ENCODE assay signal across 12 mouse cellular contexts in genomic region chr10:80089146-80089545, GRCm38 (mm10). TPM values are rescaled to one million over a fixed set of nuclear protein-coding genes. Genes with fewer than 3 reads are reported as not detected.
DNase-seq lines count a peak whose midpoint lies in the region; ATAC-seq lines count a peak whose summit lies in the region.
"Had no signal": no experiment of that assay in that cellular context is flagged by ENCODE, and none has a peak within 500 bp of the region (broad histone marks: within the 10 kb centered on the region; RNA-seq: fewer than 3 reads in every experiment).

No protein-coding gene starts in this region.

- no peak overlapping the region for H3K4me2 ChIP-seq in heart, embryonic 12.5 days
- no peak overlapping the region for H3K4me2 ChIP-seq in neural tube, embryonic 12.5 days (replicated peaks)

- intact Hi-C loops in heart, postnatal 36 days (cut with DNase I), result no loop called here
- intact Hi-C loops in left cerebral cortex, postnatal 14 days (cut with DNase I), result no loop called here

- no peak for DNase-seq in heart, postnatal 36 days
- no peak for DNase-seq in neural tube, embryonic 10.5 days (ENCODE audit: extremely low spot score, low spot score)
- DNase-seq in kidney, postnatal 36 days, result peak; percentile 73 to 78
- DNase-seq in left cerebral cortex, postnatal 14 days (ENCODE audit: low spot score in 2 of 2), result no peak
- no peak for DNase-seq in adrenal gland, postnatal 36 days
- DNase-seq: adrenal gland, postnatal 10 days; cerebellum, adult 8-10 months; heart, adult 2 months; thymus, adult 2 months had no signal

- H3K4me3 ChIP-seq in heart, embryonic 12.5 days, result no peak overlapping the region
- no peak overlapping the region for H3K4me3 ChIP-seq in neural tube, embryonic 12.5 days
- H3K4me3 ChIP-seq: heart, adult 2 months had no signal

- no peak for ATAC-seq in heart, embryonic 12.5 days (ENCODE audit: insufficient number of reproducible peaks, low FRiP score)
- no peak for ATAC-seq in neural tube, embryonic 12.5 days (ENCODE audit: low FRiP score, low read depth)
- ATAC-seq in frontal cortex, adult (ENCODE audit: low TSS enrichment), result no peak

- no peaks in the 10 kb centered on the region for H3K27me3 ChIP-seq in heart, embryonic 12.5 days (replicated peaks)
- no peaks in the 10 kb centered on the region for H3K27me3 ChIP-seq in neural tube, embryonic 12.5 days (replicated peaks)

- H3K27ac ChIP-seq in heart, embryonic 12.5 days (ENCODE audit: poor library complexity, severe bottlenecking), result no peak overlapping the region
- H3K27ac ChIP-seq in neural tube, embryonic 12.5 days, result no peak overlapping the region
- H3K27ac ChIP-seq: heart, adult 2 months had no signal

- 0 out of 2 replicates have a peak overlapping the region, but pooled peaks have one; percentile 16 for H3K9ac ChIP-seq in heart, embryonic 12.5 days
- H3K9ac ChIP-seq in neural tube, embryonic 12.5 days, result 0 out of 2 replicates have a peak overlapping the region, but pooled peaks have one; percentile 5

- peaks cover 51% of the 10 kb centered on the region for H3K4me1 ChIP-seq in heart, embryonic 12.5 days (replicated peaks)
- H3K4me1 ChIP-seq in neural tube, embryonic 12.5 days, result no peaks in the 10 kb centered on the region

- no peaks in the 10 kb centered on the region for H3K9me3 ChIP-seq in heart, embryonic 12.5 days (replicated peaks)
- H3K9me3 ChIP-seq in neural tube, embryonic 12.5 days, result no peaks in the 10 kb centered on the region

- peaks cover 10% of the 10 kb centered on the region for H3K36me3 ChIP-seq in heart, embryonic 12.5 days
- H3K36me3 ChIP-seq in neural tube, embryonic 12.5 days, result peaks cover 4% of the 10 kb centered on the region; the same call in 1 of the 2 replicates

- 38% methylated on average over 4 of the region's 4 CpGs for WGBS in heart, embryonic 12.5 days
- WGBS in neural tube, embryonic 12.5 days, result 62% methylated on average over 4 of the region's 4 CpGs

RNA-seq across cellular contexts. Expression of gene Sbno2, which starts 16.2 kb away (rescaled TPM):
- polyA plus RNA-seq in heart, embryonic 12.5 days (2016; fragmentation: Nextera tagmentation; extraction: Ambion mirVana), result 13.0 and 14.6 TPM in 2 replicates
- 10 to 100 TPM; 11.2 to 12.2 TPM for total RNA-seq in heart, postnatal 36 days (2021)
- polyA plus RNA-seq in neural tube, embryonic 12.5 days (2016; fragmentation: Nextera tagmentation; extraction: Ambion mirVana), result 15.1 and 15.4 TPM in 2 replicates
- total RNA-seq in left cerebral cortex, postnatal 14 days (2021), result 10 to 100 TPM; 19.2 to 19.3 TPM
- 10 to 100 TPM; 49.3 to 51.3 TPM for total RNA-seq in adrenal gland, postnatal 36 days (2021)

RNA-seq across cellular contexts. Expression of gene Stk11, which starts 26.5 kb away (rescaled TPM):
- 10.8 and 13.8 TPM in 2 replicates for polyA plus RNA-seq in heart, embryonic 12.5 days (2016; fragmentation: Nextera tagmentation; extraction: Ambion mirVana)
- total RNA-seq in heart, postnatal 36 days (2021), result 100 to 1,000 TPM; 137 to 165 TPM
- 17.4 and 23.9 TPM in 2 replicates for polyA plus RNA-seq in neural tube, embryonic 12.5 days (2016; fragmentation: Nextera tagmentation; extraction: Ambion mirVana)
- total RNA-seq in left cerebral cortex, postnatal 14 days (2021), result 10 to 100 TPM; 86.2 to 90.8 TPM
- 100 to 1,000 TPM; 146 to 149 TPM for total RNA-seq in adrenal gland, postnatal 36 days (2021)

RNA-seq across cellular contexts. Expression of gene Gpx4, which starts 42.2 kb away (rescaled TPM):
- 677 and 717 TPM in 2 replicates for polyA plus RNA-seq in heart, embryonic 12.5 days (2016; fragmentation: Nextera tagmentation; extraction: Ambion mirVana)
- 100 to 1,000 TPM; 863 to 871 TPM for total RNA-seq in heart, postnatal 36 days (2021)
- 499 and 515 TPM in 2 replicates for polyA plus RNA-seq in neural tube, embryonic 12.5 days (2016; fragmentation: Nextera tagmentation; extraction: Ambion mirVana)
- 100 to 1,000 TPM; 462 to 482 TPM for total RNA-seq in left cerebral cortex, postnatal 14 days (2021)
- 1,000 to 10,000 TPM; 1,198 to 1,301 TPM for total RNA-seq in adrenal gland, postnatal 36 days (2021)

RNA-seq across cellular contexts. Expression of gene Atp5d, which starts 49.3 kb away (rescaled TPM):
- 827 and 861 TPM in 2 replicates for polyA plus RNA-seq in heart, embryonic 12.5 days (2016; fragmentation: Nextera tagmentation; extraction: Ambion mirVana)
- total RNA-seq in heart, postnatal 36 days (2021), result 1,000 to 10,000 TPM; 1,105 to 1,168 TPM
- polyA plus RNA-seq in neural tube, embryonic 12.5 days (2016; fragmentation: Nextera tagmentation; extraction: Ambion mirVana), result 396 and 422 TPM in 2 replicates
- 100 to 1,000 TPM; 403 to 424 TPM for total RNA-seq in left cerebral cortex, postnatal 14 days (2021)
- total RNA-seq in adrenal gland, postnatal 36 days (2021), result 100 to 1,000 TPM; 561 to 735 TPM

RNA-seq across cellular contexts. Expression of gene Polr2e, which starts 49.6 kb away (rescaled TPM):
- polyA plus RNA-seq in heart, embryonic 12.5 days (2016; fragmentation: Nextera tagmentation; extraction: Ambion mirVana), result 132 and 135 TPM in 2 replicates
- total RNA-seq in heart, postnatal 36 days (2021), result 10 to 100 TPM; 88.5 to 96.4 TPM
- 160 and 166 TPM in 2 replicates for polyA plus RNA-seq in neural tube, embryonic 12.5 days (2016; fragmentation: Nextera tagmentation; extraction: Ambion mirVana)
- total RNA-seq in left cerebral cortex, postnatal 14 days (2021), result 10 to 100 TPM; 66.9 to 68.9 TPM
- 100 to 1,000 TPM in 1 of 2 experiments, 10 to 100 TPM in 1; 92.8 to 108 TPM for total RNA-seq in adrenal gland, postnatal 36 days (2021)

Comparison
In these comparisons a context has a peak if more than half of its experiments do, and no peak if none do; other contexts are left out.
1. DNase-seq: peak in kidney, postnatal 36 days (2 of 2); none in heart, postnatal 36 days (0 of 2), neural tube, embryonic 10.5 days (single experiment), left cerebral cortex, postnatal 14 days (0 of 2) and adrenal gland, postnatal 36 days (0 of 2).